Mouse (Mus musculus) cortical plate, adult 2 months (tissue): Measurements from ENCODE around the gene Fam131a. TPM values are rescaled to one million over a fixed set of nuclear protein-coding genes. Genes with fewer than 3 reads are reported as not detected.

Experiments used
- H3K27ac ChIP-seq: fragments of 200-500 bp; 2 replicates; pipeline ENCODE4 v1.5.1; 2012; ENCODE audit warnings: low read length, control low read depth, inconsistent platforms; ENCODE audit not compliant: insufficient read depth
- H3K4me1 ChIP-seq: fragments of 200-500 bp; 2 replicates; pipeline ENCODE4 v1.6.1; 2011; ENCODE audit warnings: low read length; ENCODE audit not compliant: control insufficient read depth, insufficient read depth
- H3K4me3 ChIP-seq: fragments of 200-500 bp; 2 replicates; pipeline ENCODE4 v1.5.1; 2011; ENCODE audit warnings: mild to moderate bottlenecking, low read length, control low read depth; ENCODE audit not compliant: insufficient read depth
- CTCF ChIP-seq: fragments of 200-500 bp; IDR thresholded peaks from 2 replicates; pipeline ENCODE4 v1.5.1; 2011; ENCODE audit warnings: mild to moderate bottlenecking, control low read depth, low read length; ENCODE audit not compliant: insufficient read depth; ENCODE audit errors: extremely low read depth
- POLR2A ChIP-seq: fragments of 200-500 bp; IDR thresholded peaks from 2 replicates; pipeline ENCODE4 v1.6.1; 2011; ENCODE audit warnings: mild to moderate bottlenecking, low read length, control low read depth; ENCODE audit not compliant: insufficient read depth; ENCODE audit errors: extremely low read depth
- polyA plus RNA-seq: library from polyadenylated mRNA; depleted of rRNA; stranded (reverse); fragments of >200 nt; gene quantifications from 2 replicates; pipeline ENCODE4 v1.2.3, GENCODE M21; 2012

Gene Fam131a
- polyA plus RNA-seq, 1 experiment, result 316 TPM

DNA sequence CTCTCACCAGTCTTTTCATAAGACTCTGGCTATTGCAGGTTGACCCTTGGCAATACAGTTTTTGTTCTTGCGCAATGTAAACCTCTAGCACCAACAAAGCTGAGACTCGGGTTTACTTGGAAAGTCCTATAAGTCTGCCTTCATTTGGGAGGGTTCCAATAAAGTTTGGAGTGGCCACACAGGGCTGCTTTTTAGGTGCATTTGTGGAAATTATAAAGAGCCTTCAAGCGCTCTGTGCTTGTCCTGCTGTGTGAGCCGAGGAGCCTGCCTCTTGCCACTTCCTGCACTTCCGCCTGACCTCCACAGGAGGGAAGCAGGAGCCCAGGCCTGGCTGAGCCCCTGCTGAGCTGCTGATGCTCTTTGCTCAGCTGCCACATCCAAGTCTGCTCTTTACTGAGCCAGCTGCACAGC, 31.3 kb downstream of the Fam131a start:
- no peaks in the 10 kb centered on the region for H3K4me1 ChIP-seq
- H3K4me3 ChIP-seq, result no peak overlapping the region
- H3K27ac ChIP-seq, result no peak overlapping the region
- TF ChIP-seq POLR2A (no peak), CTCF (peak; percentile 63)

DNA sequence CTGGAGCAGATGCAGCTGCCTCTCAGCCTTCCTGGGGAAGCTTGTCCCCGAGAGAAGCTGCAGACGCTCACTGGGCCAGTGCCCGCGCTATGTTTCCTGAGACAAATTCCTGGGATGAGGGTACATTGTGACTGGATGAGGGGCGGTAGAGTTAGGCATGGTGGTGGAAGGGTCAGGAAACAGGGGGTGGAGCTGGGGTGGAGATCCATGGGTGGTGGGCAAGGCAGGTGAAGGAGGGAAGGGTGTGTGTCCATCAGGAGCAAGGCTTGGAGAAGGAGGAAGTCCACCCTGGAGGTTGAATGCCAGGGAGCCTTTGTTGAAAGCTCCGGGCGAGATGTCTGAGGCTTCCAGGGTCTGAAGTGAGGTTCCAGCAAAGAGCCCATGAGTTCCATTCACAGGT, 32.3 kb downstream of the Fam131a start:
- no peak overlapping the region for H3K27ac ChIP-seq
- no peak overlapping the region for H3K4me3 ChIP-seq
- no peak for TF ChIP-seq POLR2A
- no peak for TF ChIP-seq CTCF
- H3K4me1 ChIP-seq, result no peaks in the 10 kb centered on the region

DNA sequence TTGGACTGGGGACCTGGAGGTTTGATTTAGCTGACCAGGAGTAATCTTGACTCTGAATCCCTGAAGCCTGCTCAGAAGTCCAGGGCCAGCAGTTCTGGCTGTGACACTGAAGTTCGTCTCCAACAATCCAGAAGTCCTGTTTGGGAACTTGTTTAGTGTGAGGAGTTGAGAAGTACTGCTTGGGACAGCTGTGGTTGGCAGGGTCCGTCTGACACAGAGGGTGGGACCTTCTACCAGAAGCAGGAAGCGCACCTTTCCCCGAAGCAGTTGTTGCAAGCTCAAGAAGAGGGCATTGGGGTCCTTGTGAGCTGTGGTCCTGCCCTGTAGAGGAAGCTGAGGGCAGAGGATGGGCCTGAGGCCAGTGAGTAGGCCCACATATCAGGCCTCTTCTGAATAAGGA, 32.7 kb downstream of the Fam131a start:
- no peaks in the 10 kb centered on the region for H3K4me1 ChIP-seq
- no peak overlapping the region for H3K4me3 ChIP-seq
- no peak overlapping the region for H3K27ac ChIP-seq
- TF ChIP-seq POLR2A (no peak), CTCF (no peak)

DNA sequence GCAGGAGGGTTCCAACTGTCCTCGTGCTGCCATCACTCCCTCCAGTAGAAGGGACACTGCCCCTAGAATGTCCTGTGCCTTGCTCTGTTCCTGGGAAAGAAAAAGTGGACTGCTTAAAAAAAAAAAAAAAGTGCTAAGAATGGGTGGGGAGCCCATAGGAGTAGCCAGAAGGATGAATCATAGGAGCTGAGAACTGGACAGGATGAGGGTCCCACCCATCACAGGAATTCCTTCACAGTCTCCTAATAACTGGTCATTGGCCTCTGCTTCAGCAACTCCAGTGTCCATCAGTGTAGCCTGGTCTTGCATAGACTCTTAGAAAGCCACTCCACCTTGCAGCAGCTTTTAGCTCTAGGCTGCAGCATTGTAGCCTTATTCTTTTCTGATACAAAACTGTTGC, 33.3 kb downstream of the Fam131a start:
- TF ChIP-seq POLR2A (no peak), CTCF (no peak)
- no peaks in the 10 kb centered on the region for H3K4me1 ChIP-seq
- H3K4me3 ChIP-seq, result no peak overlapping the region
- H3K27ac ChIP-seq, result no peak overlapping the region

DNA sequence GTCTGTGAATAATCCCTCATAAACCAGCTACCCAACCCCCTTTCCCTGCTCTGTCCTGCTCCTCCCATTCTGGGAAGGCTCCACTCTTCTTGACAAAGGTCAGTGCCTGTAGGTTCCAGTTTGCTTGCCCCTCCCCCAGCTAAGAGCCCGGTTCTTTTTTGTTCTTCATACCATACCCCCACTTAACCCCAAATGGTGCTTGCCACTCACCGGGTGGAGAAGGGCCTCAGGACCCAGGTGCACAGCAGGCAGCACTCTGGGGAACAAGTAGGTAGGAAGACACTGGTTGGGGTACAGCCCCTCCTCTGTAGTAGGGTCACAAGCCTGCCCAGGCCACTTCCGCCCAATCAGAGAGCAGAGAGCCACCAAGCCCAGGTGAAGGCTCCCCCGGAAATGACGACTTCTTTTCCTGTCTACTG, 37.3 kb downstream of the Fam131a start:
- H3K4me3 ChIP-seq, result no peak overlapping the region
- no peak overlapping the region for H3K27ac ChIP-seq
- TF ChIP-seq CTCF (no peak), POLR2A (no peak)
- no peaks in the 10 kb centered on the region for H3K4me1 ChIP-seq

DNA sequence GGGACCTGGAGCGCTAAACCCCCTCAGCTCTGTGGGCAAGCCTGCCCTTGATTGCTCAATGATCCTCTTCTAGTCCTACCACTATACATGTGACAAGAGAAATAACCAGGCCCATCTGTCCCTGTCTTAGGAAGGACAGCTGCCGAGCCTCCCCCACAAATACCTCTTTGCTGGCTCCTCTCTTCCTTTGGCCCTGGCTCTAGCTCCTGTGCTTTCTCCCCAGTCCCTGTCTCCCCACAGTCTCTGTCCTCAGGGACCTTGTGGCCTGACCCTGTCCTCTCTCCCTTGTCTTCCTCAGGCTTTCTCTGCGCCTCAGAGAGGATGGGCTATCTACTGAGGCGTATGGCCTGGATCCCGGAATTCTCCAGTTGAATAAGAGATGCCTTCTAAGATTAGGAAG, 38.6 kb downstream of the Fam131a start:
- 0 out of 2 replicates have a peak overlapping the region, but pooled peaks have one; percentile 32 for H3K27ac ChIP-seq
- no peaks in the 10 kb centered on the region for H3K4me1 ChIP-seq
- TF ChIP-seq POLR2A, result no peak
- TF ChIP-seq CTCF, result no peak
- no peak overlapping the region for H3K4me3 ChIP-seq

DNA sequence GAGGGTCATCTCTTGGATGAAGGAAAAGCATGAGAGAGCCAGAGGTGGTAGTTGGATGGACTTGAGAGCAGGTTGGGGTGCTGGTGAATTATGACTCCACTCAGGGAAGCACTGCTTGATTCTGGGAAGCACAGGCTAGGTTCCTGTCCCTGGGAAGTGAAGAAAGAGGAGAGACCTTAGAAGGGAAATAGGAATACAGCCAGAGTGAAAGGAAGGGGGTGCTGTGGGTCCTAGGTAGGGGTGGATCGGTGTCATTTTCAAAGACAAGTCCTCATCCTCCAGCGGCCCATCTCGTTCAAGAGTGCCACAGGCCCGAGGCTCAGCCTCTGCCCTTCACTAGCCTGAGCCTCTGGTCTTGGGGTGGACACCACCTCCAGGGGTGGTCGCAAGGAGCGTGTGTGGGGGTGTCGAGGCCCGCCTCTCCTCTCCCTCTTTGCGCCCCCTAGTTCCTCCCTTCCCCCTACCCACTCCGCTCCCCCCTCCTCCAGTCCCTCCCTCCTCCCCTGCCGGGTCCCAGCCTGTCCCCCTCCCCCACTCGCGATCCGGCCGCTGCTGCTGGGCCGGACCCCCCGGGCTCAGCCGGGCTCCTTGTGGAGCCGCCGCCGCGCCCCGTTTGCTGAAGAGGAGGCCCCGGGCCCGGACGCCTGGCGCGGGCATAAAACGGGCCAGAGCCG, 39.3 kb downstream of the Fam131a start:
- no peak for TF ChIP-seq POLR2A
- no peaks in the 10 kb centered on the region for H3K4me1 ChIP-seq
- peak overlapping the region; percentile 86; the same call in 1 of the 2 replicates for H3K27ac ChIP-seq
- peak overlapping the region; percentile 57 for H3K4me3 ChIP-seq

DNA sequence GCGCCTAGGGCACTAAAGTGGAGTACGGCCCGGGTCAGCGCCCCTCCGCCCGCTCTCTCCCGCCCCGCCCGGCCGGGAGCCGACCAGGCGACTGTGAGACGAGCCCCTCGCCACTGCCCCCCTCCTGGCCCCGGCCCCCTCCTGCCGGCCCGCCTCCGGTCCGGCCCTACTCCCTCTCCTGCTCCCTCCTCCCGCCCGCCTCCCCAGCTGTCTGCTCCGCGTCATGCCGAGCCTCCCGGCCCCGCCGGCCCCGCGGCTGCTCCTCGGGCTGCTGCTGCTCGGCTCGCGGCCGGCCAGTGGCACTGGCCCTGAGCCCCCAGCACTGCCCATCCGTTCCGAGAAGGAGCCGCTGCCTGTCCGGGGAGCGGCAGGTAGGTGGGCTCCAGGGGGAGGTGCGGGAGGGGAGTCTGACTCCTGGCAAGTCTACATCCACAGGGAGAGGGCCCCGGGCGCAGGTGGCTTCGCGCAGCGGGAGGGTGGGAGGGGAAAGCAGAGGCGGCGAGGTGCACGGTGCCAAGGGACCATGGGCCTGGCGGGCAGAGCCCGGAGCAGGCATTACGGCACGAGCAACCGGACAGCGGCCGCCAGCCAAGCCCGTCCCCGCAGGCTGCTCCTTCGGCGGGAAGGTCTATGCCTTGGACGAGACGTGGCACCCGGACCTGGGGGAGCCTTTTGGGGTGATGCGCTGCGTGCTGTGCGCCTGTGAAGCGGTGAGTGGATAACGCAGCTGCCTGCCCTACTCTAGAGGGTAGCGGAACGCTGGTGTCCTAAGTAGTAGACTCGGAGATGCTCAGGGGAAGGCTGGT, 40.1 kb downstream of the Fam131a start, which contains the start of gene Chrd:
TSS of gene Chrd (plus strand) at position 203 of the 806 bp plus-strand sequence.
- TF ChIP-seq POLR2A (0 out of 2 replicates have a peak, but pooled peaks have one; percentile 40), CTCF (no peak)
- H3K4me3 ChIP-seq, result peak within 1 kb of the TSS; percentile 57
- H3K4me1 ChIP-seq, result no peaks in the 10 kb centered on the region
- peak within 1 kb of the TSS; percentile 86; the same call in 1 of the 2 replicates for H3K27ac ChIP-seq

DNA sequence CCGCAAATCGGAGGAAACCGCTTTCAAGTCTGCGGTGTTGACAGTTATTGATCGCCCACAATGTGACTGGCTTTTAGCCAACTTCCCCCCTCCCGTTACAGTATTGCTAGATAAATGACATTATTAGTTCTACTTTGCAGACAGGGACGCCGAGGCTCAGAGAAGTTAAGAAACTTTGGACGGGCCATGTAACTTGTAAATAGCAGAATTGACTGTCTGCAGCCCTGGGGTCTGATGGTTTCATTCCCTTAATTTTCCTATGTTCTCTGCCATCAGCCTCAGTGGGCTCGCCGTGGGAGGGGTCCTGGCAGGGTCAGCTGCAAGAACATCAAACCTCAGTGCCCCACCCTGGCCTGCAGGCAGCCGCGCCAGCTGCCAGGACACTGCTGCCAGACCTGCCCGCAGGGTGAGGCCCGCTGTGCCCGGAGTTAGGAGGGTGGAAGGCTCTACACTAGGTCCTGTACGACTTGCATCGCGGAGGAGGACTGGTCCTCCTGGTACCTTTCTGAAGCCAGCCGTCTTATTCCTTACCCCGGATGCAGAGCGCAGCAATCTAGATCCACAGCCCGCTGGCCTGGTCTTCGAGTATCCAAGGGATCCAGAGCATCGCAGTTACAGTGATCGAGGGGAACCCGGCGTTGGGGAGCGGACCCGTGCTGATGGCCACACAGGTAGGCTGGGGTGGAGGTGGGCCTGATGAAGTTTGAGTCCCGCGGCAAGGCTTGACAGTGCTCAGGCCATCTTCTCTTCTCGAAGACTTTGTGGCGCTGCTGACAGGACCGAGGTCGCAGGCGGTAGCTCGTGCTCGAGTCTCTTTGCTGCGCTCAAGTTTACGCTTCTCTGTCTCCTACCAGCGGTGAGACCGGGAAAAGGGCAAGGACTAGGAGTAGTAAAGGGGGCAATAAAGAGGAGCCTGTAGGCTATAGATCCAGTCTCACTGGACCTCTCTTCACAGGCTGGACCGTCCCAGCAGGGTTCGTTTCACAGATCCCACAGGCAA, 41.0 kb downstream of the Fam131a start, which contains the start of gene Thpo:
TSS of gene Thpo (minus strand) at position 781 of the 1,000 bp plus-strand sequence.
- no peaks in the 10 kb centered on the region for H3K4me1 ChIP-seq
- H3K27ac ChIP-seq, result no peak within 1 kb of the TSS
- H3K4me3 ChIP-seq, result peak within 1 kb of the TSS; percentile 57
- TF ChIP-seq POLR2A (no peak), CTCF (no peak)
